Mouse (Mus musculus) forebrain, embryonic 16.5 days (tissue): ENCODE results near the gene Phf12. TPM values are rescaled to one million over a fixed set of nuclear protein-coding genes. Genes with fewer than 3 reads are reported as not detected.

Experiments used
- ATAC-seq: fragments of 200-750 bp; cut with Nextera tagmentation; 2 replicates; pipeline ENCODE4 v1.8.0; 2017; ENCODE audit warnings: mild to moderate bottlenecking, moderate library complexity
- H3K27ac ChIP-seq: fragments of 300-500 bp; sonication (generic); 2 replicates; pipeline ENCODE4 v1.5.1; 2014; ENCODE audit warnings: low read length, control low read depth
- H3K27me3 ChIP-seq: fragments of 300-500 bp; sonication (generic); replicated peaks from 2 replicates; pipeline ENCODE4 v1.6.1; 2014; ENCODE audit warnings: low read length; ENCODE audit not compliant: control insufficient read depth, insufficient read depth
- H3K36me3 ChIP-seq: fragments of 300-500 bp; sonication (generic); 2 replicates; pipeline ENCODE4 v1.6.1; 2014; ENCODE audit not compliant: control insufficient read depth, insufficient read depth
- H3K4me1 ChIP-seq: fragments of 300-500 bp; sonication (generic); replicated peaks from 2 replicates; pipeline ENCODE4 v1.6.1; 2014; ENCODE audit warnings: low read length; ENCODE audit not compliant: control insufficient read depth, insufficient read depth
- H3K4me2 ChIP-seq: fragments of 300-500 bp; sonication (generic); 2 replicates; pipeline ENCODE4 v1.6.1; 2014; ENCODE audit warnings: mild to moderate bottlenecking, low read length, control low read depth
- H3K4me3 ChIP-seq: fragments of 300-500 bp; sonication (generic); replicated peaks from 2 replicates; pipeline ENCODE4 v1.5.1; 2014; ENCODE audit warnings: mild to moderate bottlenecking, low read length, control low read depth
- H3K9ac ChIP-seq: fragments of 300-500 bp; sonication (generic); replicated peaks from 2 replicates; pipeline ENCODE4 v1.6.1; 2014; ENCODE audit warnings: low read depth, low read length, control low read depth
- H3K9me3 ChIP-seq: fragments of 300-500 bp; sonication (generic); 2 replicates; pipeline ENCODE4 v1.6.1; 2016; ENCODE audit warnings: low read length; ENCODE audit not compliant: control insufficient read depth
- WGBS: fragments of 180-500 bp; shearing (Covaris S2); extraction: QIAGEN DNeasy Blood & Tissue Kit; methylation state at CpG from one replicate; pipeline ENCODE4 v1.1.7; 2014; 5-methylcytosine and 5-hydroxymethylcytosine counted together
- microRNA counts: library from miRNA; unstranded; fragments of <30 nt; microRNA quantifications from one replicate; lab custom pipeline; 2016
- microRNA-seq: library from miRNA; unstranded; fragments of <30 nt; microRNA quantifications from one replicate; pipeline ENCODE4, GENCODE M21; 2017
- polyA plus RNA-seq: library from polyadenylated mRNA; unstranded; fragments of >200 nt; fragmentation: Nextera tagmentation; extraction: Ambion mirVana; gene quantifications from 2 replicates; pipeline ENCODE4 v1.2.1, GENCODE M21; 2015

The Phf12 gene
- polyA plus RNA-seq, 1 experiment from 2014 or later: 23.0 TPM

DNA sequence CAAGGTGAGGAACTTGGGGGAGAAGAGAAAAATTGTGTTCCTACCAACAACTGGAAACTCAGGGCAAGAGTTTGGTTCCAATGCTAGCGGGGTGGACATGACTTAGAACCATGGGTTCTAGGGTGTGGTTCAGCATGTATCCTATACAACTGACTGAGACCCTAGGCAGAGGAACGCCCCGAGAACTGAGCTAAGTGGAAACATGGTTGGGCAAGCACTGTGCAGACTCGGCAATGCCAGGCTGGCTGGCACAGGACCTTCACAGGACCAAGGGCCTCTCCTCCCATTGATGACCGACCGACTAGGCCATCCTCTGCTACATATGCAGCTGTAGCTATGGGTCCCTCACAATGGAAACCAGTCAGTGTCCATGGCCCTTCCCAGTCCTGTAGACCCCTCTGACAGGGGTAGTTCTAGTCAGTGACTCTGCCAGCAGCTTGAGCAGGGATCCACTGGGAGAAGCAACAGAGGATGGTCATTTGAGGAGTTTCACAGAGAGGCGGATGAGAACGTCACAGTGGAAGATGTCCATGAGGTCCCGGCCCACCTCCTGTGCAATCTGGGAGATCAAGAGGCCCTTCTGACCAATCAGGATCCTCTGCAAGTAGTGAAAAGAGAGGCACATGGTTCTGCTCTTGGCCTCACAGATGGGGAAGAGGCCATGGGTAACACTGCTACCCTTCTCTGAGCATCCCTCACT is 91.2 kb downstream of the Phf12 start:
- WGBS: 92% methylated on average over 9 of the region's 9 CpGs
- Histone ChIP-seq H3K27me3 (no peaks in the 10 kb centered on the region), H3K4me1 (no peaks in the 10 kb centered on the region), H3K9ac (no peak overlapping the region), H3K4me2 (no peak overlapping the region), H3K36me3 (peaks cover 15% of the 10 kb centered on the region), H3K4me3 (no peak overlapping the region), H3K27ac (no peak overlapping the region), H3K9me3 (no peaks in the 10 kb centered on the region)
- ATAC-seq: no peak

- no peaks in the 10 kb centered on the region for H3K9me3 ChIP-seq
- ATAC-seq: no peak
- peaks cover 15% of the 10 kb centered on the region for H3K36me3 ChIP-seq
- no peak overlapping the region for H3K4me3 ChIP-seq
- H3K27ac ChIP-seq: no peak overlapping the region
- no peak overlapping the region for H3K4me2 ChIP-seq
- H3K9ac ChIP-seq: no peak overlapping the region
- WGBS: 93% methylated on average over 2 of the region's 2 CpGs
- H3K4me1 ChIP-seq: peaks cover 5% of the 10 kb centered on the region
- H3K27me3 ChIP-seq: no peaks in the 10 kb centered on the region
These were observed 91.7 kb downstream of the Phf12 start for GRCm38 (mm10) chr11:78074277-78074652.

DNA sequence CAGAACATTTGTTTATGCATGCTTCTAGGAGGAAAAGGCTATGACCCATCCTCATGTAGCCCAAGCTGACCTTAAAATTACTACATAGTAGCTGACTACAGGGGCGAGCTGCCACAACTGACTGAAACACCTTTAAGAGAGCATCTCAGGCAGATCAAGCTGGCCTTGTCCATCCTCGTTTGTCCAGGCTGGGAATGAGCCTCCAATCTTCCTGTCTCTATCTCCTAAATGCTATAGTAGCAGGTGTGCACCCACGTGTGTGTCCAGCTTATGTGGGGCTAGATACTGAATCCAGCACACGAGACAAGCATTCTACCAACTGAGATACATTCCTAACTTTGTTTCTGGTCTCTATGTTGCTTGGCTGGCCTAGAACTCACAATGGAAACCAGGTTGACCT is 92.1 kb downstream of the Phf12 start:
- peaks cover 9% of the 10 kb centered on the region for H3K4me1 ChIP-seq

More for the DNA sequence above, 92.1 kb downstream of the Phf12 start:
- Histone ChIP-seq H3K4me3 (no peak overlapping the region), H3K36me3 (peaks cover 15% of the 10 kb centered on the region), H3K9me3 (no peaks in the 10 kb centered on the region), H3K27ac (no peak overlapping the region), H3K9ac (no peak overlapping the region), H3K27me3 (no peaks in the 10 kb centered on the region), H3K4me2 (no peak overlapping the region)
- 91% methylated on average over 4 of the region's 4 CpGs for WGBS
- no peak for ATAC-seq

MicroRNA genes within 50 kb of the gene (microRNA counts, 519-probe panel; counts per million panel counts)
- 2,916 counts per million, percentile 75 among the panel's probes with 10 or more counts for microRNA mmu-miR-144 (lab: Ali Mortazavi, UCI)
- microRNA mmu-miR-451 (lab: Ali Mortazavi, UCI): 2,674 counts per million, percentile 68 among the panel's probes with 10 or more counts

Small RNA genes lying within 50 kb of the gene (microRNA-seq; reads per million reads assigned to microRNA genes)
- gene Mir144 (44.9 reads per million, percentile 43 among the genes with 10 or more reads in this experiment), gene Mir451a (not detected), gene Mir451b (not detected)

Other genes with a start within 250 kb of the Phf12 start
- 54.8 and 59.8 TPM in 2 replicates for gene Myo18a, start 219.5 kb upstream of the Phf12 start, polyA plus RNA-seq
- gene Gm10277, start 195.0 kb upstream of the Phf12 start, polyA plus RNA-seq: 0.99 and 3.3 TPM in 2 replicates
- 8.6 and 12.6 TPM in 2 replicates for gene Pipox, start 88.7 kb upstream of the Phf12 start, polyA plus RNA-seq
- gene Sez6, start 52.0 kb upstream of the Phf12 start, polyA plus RNA-seq: 257 and 284 TPM in 2 replicates
- 29.5 and 33.8 TPM in 2 replicates for gene Dhrs13, start 49.5 kb downstream of the Phf12 start, polyA plus RNA-seq
- gene Flot2, start 55.2 kb downstream of the Phf12 start, polyA plus RNA-seq: 101 and 106 TPM in 2 replicates
- 34.2 and 34.3 TPM in 2 replicates for gene Eral1, start 97.6 kb downstream of the Phf12 start, polyA plus RNA-seq
- 18.8 and 21.1 TPM in 2 replicates for gene Fam222b, start 111.9 kb downstream of the Phf12 start, polyA plus RNA-seq
- 122 and 124 TPM in 2 replicates for gene Traf4, start 182.8 kb downstream of the Phf12 start, polyA plus RNA-seq
- 5.1 and 6.0 TPM in 2 replicates for gene Nek8, start 193.9 kb downstream of the Phf12 start, polyA plus RNA-seq
- 5.4 and 6.5 TPM in 2 replicates for gene Tlcd1, start 194.0 kb downstream of the Phf12 start, polyA plus RNA-seq
- 758 and 831 TPM in 2 replicates for gene Rpl23a, start 200.8 kb downstream of the Phf12 start, polyA plus RNA-seq
- 53.9 and 56.9 TPM in 2 replicates for gene Rab34, start 205.7 kb downstream of the Phf12 start, polyA plus RNA-seq
- 0.94 and 3.0 TPM in 2 replicates for gene Proca1, start 210.6 kb downstream of the Phf12 start, polyA plus RNA-seq